Mouse (Mus musculus) liver, embryonic 13.5 days (tissue): ENCODE data around the gene Rergl. TPM values are rescaled to one million over a fixed set of nuclear protein-coding genes. Genes with fewer than 3 reads are reported as not detected.

Experiments
- ATAC-seq: fragments of 200-750 bp; cut with Nextera tagmentation; 2 replicates; pipeline ENCODE4 v1.8.0; 2017; ENCODE audit warnings: low read depth, mild to moderate bottlenecking, moderate number of reproducible peaks, moderate library complexity
- DNase-seq: peaks from one replicate; pipeline ENCODE4 v3.0.0; 2022
- H3K27ac ChIP-seq: fragments of 300-500 bp; sonication (generic); 2 replicates; pipeline ENCODE4 v1.5.1; 2015; ENCODE audit warnings: moderate library complexity, mild to moderate bottlenecking, inconsistent platforms
- H3K27me3 ChIP-seq: fragments of 300-500 bp; sonication (generic); 2 replicates; pipeline ENCODE4 v1.6.1; 2015; ENCODE audit warnings: mild to moderate bottlenecking, inconsistent platforms
- H3K36me3 ChIP-seq: fragments of 300-500 bp; sonication (generic); 2 replicates; pipeline ENCODE4 v1.6.1; 2015; ENCODE audit warnings: mild to moderate bottlenecking, inconsistent platforms
- H3K4me1 ChIP-seq: fragments of 300-500 bp; sonication (generic); replicated peaks from 2 replicates; pipeline ENCODE4 v1.6.1; 2015; ENCODE audit warnings: inconsistent platforms
- H3K4me2 ChIP-seq: fragments of 300-500 bp; sonication (generic); 2 replicates; pipeline ENCODE4 v1.6.1; 2015; ENCODE audit warnings: inconsistent platforms, mild to moderate bottlenecking, moderate library complexity
- H3K4me3 ChIP-seq: fragments of 300-500 bp; sonication (generic); replicated peaks from 2 replicates; pipeline ENCODE4 v1.5.1; 2015; ENCODE audit warnings: mild to moderate bottlenecking, inconsistent platforms
- H3K9ac ChIP-seq: fragments of 300-500 bp; sonication (generic); 2 replicates; pipeline ENCODE4 v1.6.1; 2015; ENCODE audit warnings: mild to moderate bottlenecking, inconsistent platforms
- H3K9me3 ChIP-seq: fragments of 300-500 bp; sonication (generic); replicated peaks from 2 replicates; pipeline ENCODE4 v1.6.1; 2016; ENCODE audit warnings: inconsistent platforms
- WGBS: fragments of 180-500 bp; shearing (Covaris S2); methylation state at CpG from one replicate; pipeline ENCODE4 v1.1.7; 2015; ENCODE audit not compliant: insufficient replicate concordance; 5-methylcytosine and 5-hydroxymethylcytosine counted together
- polyA plus RNA-seq: library from polyadenylated mRNA; unstranded; fragments of >200 nt; fragmentation: Nextera tagmentation; extraction: Ambion mirVana; gene quantifications from 2 replicates; pipeline ENCODE4 v1.2.1, GENCODE M21; 2015

Gene Rergl
- polyA plus RNA-seq: not detected in 2 replicates

DNA sequence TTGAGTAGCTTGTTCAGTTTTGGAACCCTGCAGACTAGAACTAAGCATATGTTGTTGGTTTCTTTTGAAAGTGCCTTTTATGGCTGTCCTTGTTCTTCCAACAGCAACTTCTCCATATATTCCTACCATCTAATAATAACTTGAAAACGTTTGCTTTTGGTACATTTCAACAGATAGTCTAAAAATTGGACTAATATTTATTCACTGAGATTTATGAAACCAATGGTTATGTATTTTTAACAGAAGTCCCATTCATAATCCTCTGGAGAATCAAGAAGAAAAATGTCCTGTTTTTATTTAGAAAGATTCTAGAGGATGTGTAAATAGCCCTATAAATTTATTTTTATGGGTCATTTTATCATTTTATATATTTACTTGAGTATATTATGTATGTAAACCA is at the start of gene Rergl:
Gene Rergl, minus strand, starts transcription at position 101 of the 400 bp plus-strand sequence.
- no peak for DNase-seq
- no peaks in the 10 kb centered on the region for H3K27me3 ChIP-seq
- H3K4me1 ChIP-seq: no peaks in the 10 kb centered on the region
- no peaks in the 10 kb centered on the region for H3K9me3 ChIP-seq
- no peaks in the 10 kb centered on the region for H3K36me3 ChIP-seq
- no peak within 1 kb of the TSS for H3K27ac ChIP-seq
- WGBS: 22% methylated on average over 1 of the region's 1 CpGs
- no peak within 1 kb of the TSS for H3K9ac ChIP-seq
- H3K4me3 ChIP-seq: no peak within 1 kb of the TSS
- H3K4me2 ChIP-seq: no peak within 1 kb of the TSS
- ATAC-seq: no peak

DNA sequence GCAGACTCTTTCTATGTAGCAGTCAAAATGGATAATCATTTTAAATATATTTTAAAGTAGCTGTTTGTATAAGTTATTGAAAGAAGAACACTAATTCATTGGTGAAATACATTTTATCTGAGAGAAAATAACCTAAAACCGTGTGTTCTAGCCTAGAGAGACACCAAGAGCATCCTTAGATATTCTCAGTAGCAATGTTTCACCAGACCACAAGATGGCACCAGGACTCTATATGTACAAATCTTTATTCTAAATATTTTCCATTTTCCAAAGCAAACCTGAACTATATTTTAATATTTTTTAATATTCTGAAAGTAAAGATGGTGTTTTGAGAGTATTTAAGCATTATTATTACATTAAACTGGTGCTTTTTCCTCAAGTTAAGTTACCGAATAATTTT is 36.7 kb upstream of the Rergl start:
- ATAC-seq: no peak
- Histone ChIP-seq H3K27me3 (no peaks in the 10 kb centered on the region), H3K9me3 (no peaks in the 10 kb centered on the region), H3K4me2 (no peak overlapping the region), H3K4me3 (no peak overlapping the region), H3K9ac (no peak overlapping the region), H3K4me1 (no peaks in the 10 kb centered on the region), H3K36me3 (no peaks in the 10 kb centered on the region), H3K27ac (no peak overlapping the region)
- 53% methylated on average over 2 of the region's 2 CpGs for WGBS
- no peak for DNase-seq

DNA sequence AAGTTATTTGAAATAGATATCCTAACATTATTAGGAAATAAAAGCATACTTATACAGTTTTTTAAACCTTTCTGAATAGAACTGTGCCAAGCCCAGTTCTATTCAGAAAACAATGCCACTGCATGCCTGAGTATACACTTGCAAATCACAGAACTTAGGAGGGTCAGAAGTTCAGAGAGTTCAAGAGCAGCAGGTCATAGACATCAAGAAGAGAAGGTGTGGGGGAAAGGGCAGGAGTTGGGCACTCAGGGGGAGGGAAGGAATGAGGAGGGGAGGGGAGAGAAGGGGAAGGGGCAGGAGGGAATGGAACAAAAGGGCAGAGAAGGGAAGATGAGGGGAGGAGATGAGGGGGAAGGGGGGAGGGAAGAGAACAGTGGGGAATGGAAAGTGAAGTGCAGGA is 23.6 kb upstream of the Rergl start:
- no peaks in the 10 kb centered on the region for H3K4me1 ChIP-seq
- no peak for DNase-seq
- H3K27me3 ChIP-seq: no peaks in the 10 kb centered on the region
- no peak for ATAC-seq
- H3K4me3 ChIP-seq: no peak overlapping the region
- no peak overlapping the region for H3K4me2 ChIP-seq
- H3K9ac ChIP-seq: no peak overlapping the region
- no peaks in the 10 kb centered on the region for H3K36me3 ChIP-seq
- H3K9me3 ChIP-seq: no peaks in the 10 kb centered on the region
- H3K27ac ChIP-seq: no peak overlapping the region

DNA sequence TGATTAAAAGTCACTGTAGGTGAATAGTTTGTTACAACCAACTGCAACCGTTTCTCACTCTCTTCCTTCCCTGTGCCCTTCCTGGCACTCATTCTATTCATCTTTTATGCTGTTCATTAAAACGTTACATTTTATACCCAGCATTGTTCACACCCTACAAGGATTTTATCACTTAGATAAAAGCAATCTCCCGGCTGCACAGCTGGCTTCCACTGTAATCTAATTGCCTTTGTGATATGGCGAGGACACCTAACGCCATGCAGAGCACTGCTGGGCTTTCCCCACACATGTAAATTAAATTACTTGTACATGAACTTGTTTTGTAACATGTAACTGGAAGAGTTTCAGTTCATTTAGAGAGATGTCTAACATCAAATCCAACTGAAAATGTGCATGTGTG is 22.5 kb upstream of the Rergl start:
- H3K9ac ChIP-seq: no peak overlapping the region
- no peak overlapping the region for H3K4me2 ChIP-seq
- no peaks in the 10 kb centered on the region for H3K27me3 ChIP-seq
- H3K4me3 ChIP-seq: no peak overlapping the region
- ATAC-seq (no peak), DNase-seq (no peak)
- H3K4me1 ChIP-seq: no peaks in the 10 kb centered on the region
- no peak overlapping the region for H3K27ac ChIP-seq
- 52% methylated on average over 5 of the region's 5 CpGs for WGBS
- no peaks in the 10 kb centered on the region for H3K36me3 ChIP-seq
- H3K9me3 ChIP-seq: no peaks in the 10 kb centered on the region

DNA sequence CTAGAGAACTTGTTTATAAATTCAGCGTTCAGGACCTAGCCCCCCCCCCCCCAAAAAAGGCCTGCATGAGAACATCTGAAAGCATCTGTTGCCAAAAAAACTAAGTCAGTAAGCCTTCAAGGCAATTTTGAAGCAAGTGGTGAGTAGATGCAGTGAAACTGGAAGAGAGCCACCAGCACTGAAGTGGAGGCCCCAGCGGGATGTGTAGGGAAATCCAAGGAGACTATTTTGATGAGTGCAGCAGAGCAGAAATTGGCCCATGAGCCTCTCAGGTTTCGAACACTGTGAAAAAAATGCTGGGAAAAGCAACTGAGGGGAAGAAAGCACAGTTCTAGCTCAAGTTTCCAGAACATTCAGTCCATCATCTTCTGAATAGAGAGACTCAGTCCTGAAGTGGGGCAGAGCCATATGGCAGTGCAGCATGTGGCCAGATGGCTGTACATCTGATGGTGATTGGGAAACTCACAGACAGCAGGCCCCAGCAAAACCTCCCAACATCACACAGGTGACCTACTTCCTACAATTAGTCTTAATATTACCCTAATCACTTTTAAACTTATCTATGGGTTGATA is 13.2 kb upstream of the Rergl start:
- no peak overlapping the region for H3K27ac ChIP-seq
- no peaks in the 10 kb centered on the region for H3K9me3 ChIP-seq
- H3K9ac ChIP-seq: no peak overlapping the region
- WGBS: 61% methylated on average over 3 of the region's 3 CpGs
- H3K27me3 ChIP-seq: no peaks in the 10 kb centered on the region
- DNase-seq (no peak), ATAC-seq (no peak)
- no peaks in the 10 kb centered on the region for H3K36me3 ChIP-seq
- H3K4me1 ChIP-seq: no peaks in the 10 kb centered on the region
- H3K4me2 ChIP-seq: no peak overlapping the region
- H3K4me3 ChIP-seq: no peak overlapping the region

- Histone ChIP-seq H3K27ac (no peak overlapping the region), H3K4me2 (no peak overlapping the region), H3K4me3 (no peak overlapping the region), H3K36me3 (no peaks in the 10 kb centered on the region), H3K9ac (no peak overlapping the region), H3K4me1 (no peaks in the 10 kb centered on the region), H3K9me3 (no peaks in the 10 kb centered on the region), H3K27me3 (no peaks in the 10 kb centered on the region)
- no peak for DNase-seq
- ATAC-seq: no peak
Observed at GRCm38 (mm10) chr6:139479730-139480129, 22.0 kb downstream of the Rergl start.

- Histone ChIP-seq H3K27me3 (no peaks in the 10 kb centered on the region), H3K27ac (no peak overlapping the region), H3K4me3 (no peak overlapping the region), H3K4me2 (no peak overlapping the region), H3K9me3 (no peaks in the 10 kb centered on the region), H3K36me3 (no peaks in the 10 kb centered on the region), H3K4me1 (no peaks in the 10 kb centered on the region), H3K9ac (no peak overlapping the region)
- WGBS: 64% methylated on average over 6 of the region's 6 CpGs
- DNase-seq (no peak), ATAC-seq (no peak)
Observed at GRCm38 (mm10) chr6:139464980-139465379, 36.8 kb downstream of the Rergl start.

DNA sequence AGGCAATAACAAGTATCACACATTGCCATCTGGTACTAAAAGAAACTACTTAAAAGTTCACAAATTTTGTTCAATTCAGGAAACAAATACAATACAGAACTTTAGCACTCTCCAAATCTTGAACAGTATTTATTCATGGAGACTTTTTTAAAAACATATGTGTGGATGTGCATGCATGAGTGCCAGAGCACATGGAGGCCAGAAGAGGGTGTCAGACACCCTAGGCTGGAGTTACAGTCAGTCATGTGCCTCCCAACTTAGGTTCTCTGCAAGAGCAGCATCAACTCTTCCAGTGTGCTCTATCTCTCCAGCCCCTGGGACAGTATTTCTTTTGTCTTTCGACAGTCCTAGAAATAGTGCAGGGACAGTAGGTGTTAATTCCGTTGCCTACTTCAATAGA is 37.5 kb downstream of the Rergl start:
- Histone ChIP-seq H3K27me3 (no peaks in the 10 kb centered on the region), H3K27ac (no peak overlapping the region), H3K9ac (no peak overlapping the region), H3K4me1 (no peaks in the 10 kb centered on the region), H3K9me3 (no peaks in the 10 kb centered on the region), H3K4me3 (no peak overlapping the region), H3K4me2 (no peak overlapping the region), H3K36me3 (no peaks in the 10 kb centered on the region)
- WGBS: 68% methylated on average over 2 of the region's 2 CpGs
- ATAC-seq (no peak), DNase-seq (no peak)

DNA sequence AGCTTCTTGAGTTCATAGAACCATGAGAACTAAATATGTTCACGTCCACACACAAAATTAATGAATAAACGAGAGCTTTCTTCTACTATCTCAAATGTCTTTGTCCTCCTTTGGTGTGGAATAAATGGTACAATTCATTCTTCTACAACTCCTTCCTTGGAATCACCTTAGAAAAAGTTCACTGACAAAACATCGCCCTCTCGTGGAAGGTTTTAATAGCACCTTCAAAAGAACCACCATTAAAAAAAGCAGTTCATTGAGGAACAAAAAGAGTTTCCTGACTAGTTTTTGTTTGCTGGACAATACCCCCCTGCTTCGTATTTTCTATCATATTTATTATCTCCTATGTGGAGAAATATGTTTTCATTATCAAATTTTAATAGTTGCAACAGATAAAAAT is 40.7 kb downstream of the Rergl start:
- DNase-seq (no peak), ATAC-seq (no peak)
- no peaks in the 10 kb centered on the region for H3K4me1 ChIP-seq
- H3K4me2 ChIP-seq: no peak overlapping the region
- H3K4me3 ChIP-seq: no peak overlapping the region
- no peak overlapping the region for H3K27ac ChIP-seq
- no peak overlapping the region for H3K9ac ChIP-seq
- H3K27me3 ChIP-seq: no peaks in the 10 kb centered on the region
- WGBS: 26% methylated on average over 5 of the region's 5 CpGs
- H3K9me3 ChIP-seq: 0 out of 2 replicates have a peak, but pooled peaks cover 2% of the 10 kb centered on the region
- no peaks in the 10 kb centered on the region for H3K36me3 ChIP-seq

GRCm38 (mm10) chr6:139460470-139460869 is 41.3 kb downstream of the Rergl start:
- 77% methylated on average over 10 of the region's 10 CpGs for WGBS
- ATAC-seq (no peak), DNase-seq (no peak)
- Histone ChIP-seq H3K27ac (no peak overlapping the region), H3K4me2 (no peak overlapping the region), H3K4me1 (no peaks in the 10 kb centered on the region), H3K36me3 (no peaks in the 10 kb centered on the region), H3K4me3 (no peak overlapping the region), H3K27me3 (no peaks in the 10 kb centered on the region), H3K9ac (no peak overlapping the region), H3K9me3 (0 out of 2 replicates have a peak, but pooled peaks cover 3% of the 10 kb centered on the region)

GRCm38 (mm10) chr6:139443999-139444398 is 57.8 kb downstream of the Rergl start:
- DNase-seq (no peak), ATAC-seq (no peak)
- H3K9me3 ChIP-seq: no peaks in the 10 kb centered on the region

More at GRCm38 (mm10) chr6:139443999-139444398, 57.8 kb downstream of the Rergl start:
- Histone ChIP-seq H3K27ac (no peak overlapping the region), H3K4me2 (no peak overlapping the region), H3K27me3 (no peaks in the 10 kb centered on the region), H3K4me1 (no peaks in the 10 kb centered on the region), H3K9ac (no peak overlapping the region), H3K4me3 (no peak overlapping the region), H3K36me3 (no peaks in the 10 kb centered on the region)
- 59% methylated on average over 2 of the region's 2 CpGs for WGBS
